Mouse (Mus musculus): ENCODE data around the gene Ppp1ca.

The Ppp1ca gene

DNA sequence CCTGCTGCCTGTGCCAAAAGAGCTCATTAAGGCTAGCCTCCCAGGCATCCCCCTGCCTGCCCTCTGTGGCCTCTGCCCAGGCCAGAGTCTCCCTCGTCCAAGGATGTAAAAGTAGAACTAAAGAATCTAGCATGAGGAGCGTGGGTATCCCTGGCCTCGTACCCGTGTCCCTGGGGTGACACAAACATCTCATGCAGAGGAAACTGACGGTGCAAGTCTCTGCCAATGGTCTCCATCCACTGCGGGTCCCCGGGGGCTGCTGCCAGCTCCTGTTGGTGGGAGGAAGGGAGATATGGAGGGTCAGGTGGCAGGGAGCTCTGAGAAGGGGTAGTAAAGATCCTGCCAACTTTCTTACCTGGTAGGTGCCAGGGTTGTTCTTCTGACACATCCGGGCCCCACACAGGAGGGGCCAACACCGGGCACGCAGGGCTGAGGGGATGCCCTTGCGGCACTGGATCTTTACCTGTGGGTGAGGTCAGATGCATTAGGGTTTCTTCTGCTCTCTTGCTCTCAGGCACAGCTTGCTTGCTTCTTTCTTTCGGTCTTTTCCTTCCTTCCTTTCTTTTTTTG, 2.7 kb upstream of the Ppp1ca start:
- DNase-seq = no peak

DNA sequence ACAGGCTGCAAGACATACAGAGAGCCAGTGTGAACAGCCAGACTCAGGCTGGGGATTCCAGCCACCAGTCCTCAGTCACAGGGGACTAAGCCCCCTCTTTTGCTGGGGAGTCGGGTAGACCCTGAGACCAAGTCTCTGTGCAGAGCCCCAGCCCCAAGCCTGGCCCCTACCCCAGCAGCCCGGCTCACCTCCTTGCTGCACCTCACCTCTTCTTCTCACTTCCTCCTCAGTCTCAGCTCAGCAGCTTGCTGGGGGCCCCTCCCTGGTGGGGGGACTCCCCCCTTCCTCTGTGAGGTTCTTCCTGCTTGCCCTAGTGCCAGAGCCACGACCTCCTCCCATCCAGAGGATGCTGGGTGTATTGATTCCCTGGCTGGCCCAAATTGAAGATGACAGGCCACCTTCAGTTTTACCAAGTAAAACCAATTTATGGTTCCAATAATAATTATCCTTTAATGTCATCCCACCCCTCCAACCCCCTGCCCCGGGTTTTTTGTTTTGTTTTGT, 982 bp upstream of the Ppp1ca start, which contains the start of gene Tbc1d10c:
Tbc1d10c (minus strand) TSS at position 454 of the 504 bp plus-strand sequence.
- DNase-seq = no peak

DNA sequence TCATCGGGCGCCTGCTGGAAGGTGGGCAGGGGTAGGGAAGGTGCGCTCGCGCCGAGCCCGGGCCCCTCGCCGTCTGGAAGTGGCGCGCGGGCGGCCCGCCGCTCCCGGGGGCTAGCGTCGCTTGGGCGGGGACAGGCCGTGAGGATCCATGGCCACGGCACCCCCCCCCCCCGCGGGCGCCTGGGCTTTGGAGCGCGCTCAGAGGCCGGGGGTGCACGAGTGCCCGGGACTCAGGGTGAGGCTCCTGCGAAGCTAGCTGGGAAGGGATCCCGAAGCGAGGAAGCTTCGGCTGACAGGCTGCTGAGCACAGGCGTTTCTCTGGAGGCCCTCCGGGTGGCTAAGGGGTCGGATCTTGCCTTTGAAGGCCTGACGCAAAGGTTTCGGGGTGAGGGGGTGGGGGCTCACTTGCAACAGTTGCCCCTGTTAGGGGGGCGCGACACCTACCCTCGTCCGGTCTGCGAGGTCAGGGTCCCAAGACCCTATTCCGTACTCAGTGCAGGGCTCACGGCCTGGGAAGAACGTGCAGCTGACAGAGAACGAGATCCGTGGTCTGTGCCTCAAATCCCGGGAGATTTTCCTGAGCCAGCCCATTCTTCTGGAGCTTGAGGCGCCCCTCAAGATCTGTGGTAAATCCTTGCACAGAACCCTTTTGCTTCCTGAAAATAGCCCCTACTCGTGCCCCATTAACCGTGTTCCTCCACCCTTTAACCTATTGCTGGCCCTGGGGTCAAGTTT, 553 bp downstream of the Ppp1ca start:
- no peak for DNase-seq

DNA sequence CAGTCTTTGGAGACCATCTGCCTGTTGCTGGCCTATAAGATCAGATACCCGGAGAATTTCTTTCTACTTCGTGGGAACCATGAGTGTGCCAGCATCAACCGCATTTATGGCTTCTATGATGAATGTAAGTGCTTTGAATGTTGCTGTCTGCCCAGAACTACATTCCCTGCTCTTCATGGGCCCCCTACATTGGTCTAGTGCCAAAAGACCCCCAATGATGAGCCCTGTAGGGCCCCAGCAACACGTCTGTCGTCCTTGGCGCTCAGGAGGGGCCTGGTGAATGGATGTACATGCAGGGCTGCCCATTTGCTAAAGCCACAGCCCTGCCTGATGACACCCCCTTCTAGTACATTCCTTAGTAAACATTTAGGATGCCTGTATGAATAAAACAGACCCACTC, 1.3 kb downstream of the Ppp1ca start:
- DNase-seq = no peak

DNA sequence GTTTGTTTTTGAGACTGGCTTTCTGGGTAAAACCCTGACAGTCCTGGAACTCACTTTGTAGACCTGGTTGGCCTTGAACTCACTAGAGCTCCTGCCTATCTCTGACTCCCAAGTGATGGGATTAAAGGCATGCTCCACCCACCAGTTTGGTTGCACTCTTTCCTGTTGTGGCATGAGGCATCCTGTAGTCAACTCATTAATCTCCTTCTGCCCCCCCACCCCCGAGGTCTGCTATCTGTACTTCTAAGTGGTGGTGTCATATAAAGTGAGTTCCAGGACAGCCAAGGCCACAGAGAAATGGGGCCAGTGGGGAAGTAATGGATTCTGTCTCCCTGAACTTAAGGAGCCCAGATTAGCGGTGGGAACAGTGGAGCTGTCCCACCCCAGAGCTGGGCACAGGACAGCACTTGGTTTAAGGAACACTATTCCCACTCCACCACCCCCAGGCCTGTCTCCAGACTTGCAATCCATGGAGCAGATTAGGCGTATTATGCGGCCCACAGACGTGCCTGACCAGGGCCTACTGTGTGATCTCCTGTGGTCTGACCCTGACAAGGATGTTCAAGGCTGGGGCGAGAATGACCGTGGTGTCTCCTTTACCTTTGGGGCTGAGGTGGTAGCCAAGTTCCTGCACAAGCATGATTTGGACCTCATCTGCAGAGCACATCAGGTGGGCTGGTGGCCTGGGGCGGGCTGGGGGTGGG, 2.3 kb downstream of the Ppp1ca start:
- DNase-seq = no peak

DNA sequence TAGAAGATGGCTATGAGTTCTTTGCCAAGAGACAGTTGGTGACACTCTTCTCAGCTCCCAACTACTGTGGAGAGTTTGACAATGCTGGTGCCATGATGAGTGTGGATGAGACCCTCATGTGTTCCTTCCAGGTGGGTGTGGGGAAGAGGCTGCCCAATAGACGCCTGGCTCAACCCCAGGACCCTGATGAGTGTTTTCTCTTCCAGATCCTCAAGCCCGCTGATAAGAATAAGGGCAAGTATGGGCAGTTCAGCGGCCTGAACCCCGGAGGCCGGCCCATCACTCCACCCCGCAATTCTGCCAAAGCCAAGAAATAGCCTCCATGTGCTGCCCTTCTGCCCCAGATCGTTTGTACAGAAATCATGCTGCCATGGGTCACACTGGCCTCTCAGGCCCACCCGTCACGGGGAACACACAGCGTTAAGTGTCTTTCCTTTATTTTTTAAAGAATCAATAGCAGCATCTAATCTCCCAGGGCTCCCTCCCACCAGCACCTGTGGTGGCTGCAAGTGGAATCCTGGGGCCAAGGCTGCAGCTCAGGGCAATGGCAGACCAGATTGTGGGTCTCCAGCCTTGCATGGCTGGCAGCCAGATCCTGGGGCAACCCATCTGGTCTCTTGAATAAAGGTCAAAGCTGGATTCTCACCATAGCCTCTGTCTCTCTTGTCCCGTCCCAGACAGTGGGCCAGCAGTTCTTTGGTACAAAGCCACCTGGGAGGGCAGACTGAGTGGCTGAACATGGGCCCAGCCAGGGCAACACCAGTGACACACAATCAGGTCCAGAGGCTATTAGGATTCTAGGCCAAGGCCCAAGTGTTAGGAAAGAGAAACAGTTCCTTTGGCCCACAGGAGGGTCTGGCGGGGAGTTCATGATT, 3.1 kb downstream of the Ppp1ca start:
- peak; percentile 20 for DNase-seq

DNA sequence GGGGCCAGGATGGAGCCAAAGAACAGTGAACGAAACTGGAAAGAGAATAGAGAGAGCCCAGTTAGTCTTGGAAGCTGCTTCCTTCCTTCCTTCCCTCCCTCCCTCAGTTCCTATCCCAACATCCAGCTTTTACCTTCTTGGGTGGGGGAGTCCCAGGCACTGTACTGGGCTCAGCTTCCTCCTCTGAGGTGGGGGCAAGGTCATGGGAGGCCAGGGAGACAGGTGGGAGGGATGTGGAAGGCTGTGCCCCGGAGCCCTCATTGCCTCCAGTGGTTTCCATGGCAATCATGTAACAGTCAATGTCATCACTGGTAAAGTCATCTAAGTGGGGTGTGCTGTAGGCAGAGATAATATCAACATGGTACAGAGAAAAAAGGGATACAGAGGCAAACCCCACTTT, 4.2 kb downstream of the Ppp1ca start:
- no peak for DNase-seq

DNA sequence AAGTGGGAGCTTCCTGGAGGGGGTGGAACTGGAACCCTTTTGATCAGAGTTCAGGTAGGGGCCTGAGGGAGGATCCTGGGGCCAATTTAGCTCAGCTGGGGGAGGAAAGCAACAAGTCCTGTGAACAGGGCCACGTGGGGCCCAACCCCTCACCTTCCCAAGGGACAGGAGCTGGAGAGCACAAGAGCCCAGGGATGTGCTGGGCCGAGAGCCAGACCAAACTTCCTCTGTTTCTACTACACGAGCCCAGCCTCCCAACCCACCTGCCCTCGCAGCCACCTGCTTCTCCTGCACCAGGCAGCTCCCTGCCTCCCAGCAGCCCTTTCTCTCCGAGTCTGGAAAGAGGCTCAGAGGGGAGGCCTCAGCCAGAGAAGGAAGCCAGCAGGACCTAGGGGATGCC, 4.7 kb downstream of the Ppp1ca start:
- DNase-seq = no peak

DNA sequence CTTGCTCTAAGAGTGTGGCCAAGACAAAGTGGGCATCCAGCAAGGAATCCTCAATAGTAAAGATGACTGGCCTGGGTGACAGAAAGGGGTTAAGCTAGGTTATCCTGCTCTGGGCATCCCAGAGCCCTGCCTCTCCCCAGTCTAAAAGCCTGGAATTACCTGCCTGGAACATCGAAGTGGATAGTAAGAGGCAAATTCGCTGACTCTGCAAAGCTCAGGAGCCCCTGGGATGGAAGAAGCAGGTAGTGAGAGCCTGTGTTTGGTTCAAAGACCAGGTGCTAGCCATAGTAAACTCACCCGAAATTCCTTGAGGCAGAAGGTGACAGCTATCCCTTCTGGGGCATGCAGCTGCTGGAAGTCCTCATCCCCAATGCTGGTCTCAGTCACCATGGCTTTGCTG, 5.3 kb downstream of the Ppp1ca start:
- DNase-seq = no peak

DNA sequence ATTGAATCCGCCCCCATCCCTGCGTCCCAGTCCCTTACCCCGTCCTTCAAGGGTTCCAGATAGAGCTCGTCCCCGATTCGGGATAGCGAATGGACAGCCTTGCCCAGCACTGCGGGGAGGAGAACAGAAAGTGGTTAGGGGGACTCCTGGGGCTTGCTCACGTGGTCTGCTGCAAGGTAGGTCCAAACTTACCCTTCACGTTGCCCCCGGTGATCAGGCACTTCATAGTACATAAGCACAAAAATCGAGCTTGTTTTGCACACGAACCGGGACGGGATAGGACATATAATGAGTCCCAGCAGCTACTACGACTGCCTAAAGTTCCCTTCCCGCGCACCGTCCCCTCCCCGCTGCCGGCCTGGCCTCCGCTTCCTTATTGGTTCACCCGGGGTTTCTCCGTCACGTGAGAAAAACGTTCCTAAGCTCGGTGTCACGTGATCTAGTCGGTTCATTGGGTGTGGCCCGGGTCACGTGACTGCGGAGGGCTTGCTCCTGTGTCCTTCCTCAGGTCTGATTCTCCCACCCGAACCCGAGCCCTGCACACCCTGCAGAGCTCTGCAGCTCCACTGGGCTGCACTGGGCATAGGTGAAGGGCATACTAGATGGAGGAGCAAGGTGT, 9.5 kb downstream of the Ppp1ca start, which contains the start of gene Rad9a:
Rad9a (minus strand) TSS at position 372 of the 619 bp plus-strand sequence.
- peak; percentile 98 for DNase-seq

DNA sequence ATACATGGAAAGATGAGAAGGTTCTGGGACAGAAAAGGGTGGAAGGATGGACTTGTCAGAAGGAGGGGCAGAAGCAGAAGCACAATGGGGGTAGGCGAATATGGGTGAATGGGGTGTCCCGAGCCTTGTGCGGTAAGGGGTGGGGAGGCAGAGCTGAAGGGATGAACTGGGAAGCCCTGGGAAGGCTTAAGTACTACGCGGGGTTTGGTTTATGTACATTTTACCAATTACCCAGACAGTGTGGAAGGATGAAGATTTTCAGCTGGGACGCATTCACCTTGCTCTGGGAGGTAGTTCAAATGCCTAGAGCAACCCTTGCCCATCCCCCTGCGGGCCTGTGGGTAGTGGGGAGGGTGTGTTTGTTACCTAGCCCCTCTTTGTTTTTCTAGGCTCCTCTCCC, 10.3 kb downstream of the Ppp1ca start:
- no peak for DNase-seq

DNA sequence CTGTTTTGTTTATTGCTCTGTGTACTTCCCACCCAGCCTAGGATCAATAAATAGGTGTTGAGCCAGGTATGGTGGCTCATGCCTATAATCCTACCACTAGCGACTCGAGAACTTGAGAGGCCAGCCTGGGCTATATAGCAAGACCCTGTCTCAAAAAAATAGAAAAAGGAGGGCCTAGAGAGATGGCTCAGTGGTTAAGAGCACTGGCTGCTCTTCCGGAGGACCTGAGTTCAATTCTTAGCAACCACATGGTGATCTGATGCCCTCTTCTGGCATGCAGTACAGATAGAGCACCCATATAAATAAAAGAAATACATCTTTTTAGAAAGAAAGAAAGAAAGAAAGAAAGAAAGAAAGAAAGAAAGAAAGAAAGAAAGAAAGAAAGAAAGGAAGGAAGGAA, 11.3 kb downstream of the Ppp1ca start:
- no peak for DNase-seq

DNA sequence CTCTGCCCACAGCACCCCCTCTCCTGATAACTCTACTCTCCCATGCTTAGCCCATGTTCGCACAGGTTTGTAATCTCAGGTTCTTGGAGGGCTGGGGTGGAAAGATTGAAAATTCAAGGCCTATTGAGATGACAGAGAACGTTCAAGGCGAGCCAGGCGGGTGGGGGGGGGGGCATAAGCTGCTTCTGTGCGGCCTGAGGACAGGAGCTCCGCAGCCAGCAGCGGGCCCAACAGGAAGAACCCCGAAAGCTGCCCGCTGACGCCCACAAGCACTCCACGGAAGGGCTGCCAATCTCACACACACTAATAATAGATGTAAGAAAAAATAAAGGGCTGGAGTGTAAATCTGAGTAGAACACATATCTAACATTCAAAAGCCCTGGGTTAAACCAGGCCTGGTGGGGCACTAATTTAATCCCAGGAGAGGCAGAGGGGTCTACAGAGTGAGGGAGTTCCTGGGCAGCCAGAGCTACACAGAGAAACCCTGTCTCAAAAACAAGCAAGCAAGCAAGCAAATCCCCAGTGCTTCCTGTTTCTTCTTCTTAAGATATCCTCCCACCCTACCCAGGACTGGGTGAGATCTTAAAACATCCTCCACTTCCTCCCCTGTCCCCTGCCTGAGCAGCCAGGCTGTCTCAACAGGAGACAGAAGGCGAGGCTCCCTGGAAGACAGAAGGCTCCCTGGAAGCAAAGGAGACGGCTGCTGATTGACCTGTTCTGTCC, 11.9 kb downstream of the Ppp1ca start:
- DNase-seq = no peak

DNA sequence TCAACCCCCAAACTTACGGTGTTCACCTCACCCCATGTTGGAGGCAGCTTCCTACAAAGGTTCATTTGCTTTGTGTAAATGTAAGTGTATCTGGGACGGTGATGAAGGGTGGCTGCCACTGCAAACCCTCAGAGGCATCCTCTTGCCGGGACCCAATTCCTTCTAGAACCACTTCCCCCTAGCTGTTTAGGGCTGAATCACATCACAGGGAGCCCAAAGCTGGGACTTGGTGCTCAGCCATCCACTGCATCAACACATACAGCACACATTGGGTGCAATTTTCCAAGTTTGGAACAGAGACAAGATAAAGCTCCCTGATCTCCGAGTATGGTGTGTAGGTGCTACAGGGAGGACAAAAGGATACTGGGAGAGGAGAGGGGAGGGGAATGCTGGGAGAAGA, 13.0 kb downstream of the Ppp1ca start:
- DNase-seq = no peak

DNA sequence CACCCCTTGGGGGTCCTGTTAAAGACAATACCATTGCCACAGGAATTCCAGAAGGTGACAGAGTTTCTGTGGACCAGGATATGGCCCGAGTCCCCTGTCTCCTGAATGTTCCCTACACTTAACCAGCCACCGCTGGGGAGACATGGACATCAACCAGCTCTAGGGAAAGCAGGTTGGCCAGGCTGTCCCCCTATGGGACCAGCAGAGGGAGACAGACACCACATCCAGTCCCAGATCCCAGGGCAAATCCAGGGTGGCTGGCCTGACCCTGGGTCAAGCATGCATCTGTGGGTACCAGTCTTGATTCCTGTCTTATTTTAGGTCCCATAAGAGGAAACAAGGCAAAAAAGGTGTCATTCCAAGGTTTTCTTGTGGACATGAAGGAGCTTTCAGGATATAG, 15.1 kb downstream of the Ppp1ca start:
- DNase-seq = peak; percentile 83

DNA sequence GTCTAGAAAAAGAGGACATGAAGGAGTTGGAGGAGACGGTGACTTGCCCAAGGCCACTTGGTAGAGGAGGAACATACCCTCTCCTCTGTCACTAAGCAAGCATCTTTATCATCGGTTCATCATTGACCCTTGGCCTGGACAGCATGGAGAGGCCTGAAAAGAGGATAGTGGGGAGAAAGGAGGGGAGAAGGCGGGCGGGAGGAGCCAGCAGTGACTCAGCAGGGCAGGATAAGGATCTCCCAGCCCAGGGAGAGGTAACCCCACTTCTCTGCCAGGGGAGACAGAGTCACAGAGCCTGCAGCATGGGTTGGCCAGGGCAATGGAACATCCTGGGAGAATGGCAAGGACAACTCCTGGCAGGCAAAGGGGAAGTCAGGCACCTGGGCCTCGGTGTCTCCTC, 16.7 kb downstream of the Ppp1ca start:
- DNase-seq = no peak

DNA sequence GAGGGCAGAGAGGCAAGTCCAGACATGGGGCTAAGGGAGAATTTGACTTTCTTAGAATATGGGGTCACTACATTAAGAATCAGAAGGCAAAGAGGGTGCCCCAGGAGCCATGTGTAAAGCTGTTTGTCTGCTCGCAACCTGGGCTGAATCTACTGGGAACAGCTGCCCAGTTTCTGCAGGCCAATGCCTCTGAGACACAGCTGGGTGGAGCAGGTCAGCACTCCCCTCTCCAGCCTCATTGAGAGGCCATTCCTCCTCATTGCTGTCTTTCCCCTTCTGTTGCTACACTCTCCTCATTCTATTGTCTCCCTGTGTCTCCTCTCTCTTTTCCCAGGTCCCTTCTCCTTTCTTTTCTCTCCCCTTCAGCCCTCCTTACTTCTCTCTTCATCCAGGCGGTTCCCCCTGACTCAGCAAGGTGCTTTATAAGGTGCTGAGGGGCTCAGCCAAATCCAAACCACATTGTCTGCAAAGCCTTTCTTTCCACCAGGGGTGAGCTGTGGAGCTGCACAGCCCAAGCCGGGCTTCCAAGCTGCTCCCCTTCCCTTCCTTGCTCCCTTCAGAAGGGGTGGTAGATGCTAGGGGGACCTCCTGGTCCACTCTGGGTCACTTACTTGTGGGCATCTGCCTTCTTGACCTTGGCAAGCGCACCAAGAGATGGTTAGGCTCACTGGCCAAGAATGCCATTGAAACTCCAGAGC, 20.2 kb downstream of the Ppp1ca start:
- DNase-seq = no peak

DNA sequence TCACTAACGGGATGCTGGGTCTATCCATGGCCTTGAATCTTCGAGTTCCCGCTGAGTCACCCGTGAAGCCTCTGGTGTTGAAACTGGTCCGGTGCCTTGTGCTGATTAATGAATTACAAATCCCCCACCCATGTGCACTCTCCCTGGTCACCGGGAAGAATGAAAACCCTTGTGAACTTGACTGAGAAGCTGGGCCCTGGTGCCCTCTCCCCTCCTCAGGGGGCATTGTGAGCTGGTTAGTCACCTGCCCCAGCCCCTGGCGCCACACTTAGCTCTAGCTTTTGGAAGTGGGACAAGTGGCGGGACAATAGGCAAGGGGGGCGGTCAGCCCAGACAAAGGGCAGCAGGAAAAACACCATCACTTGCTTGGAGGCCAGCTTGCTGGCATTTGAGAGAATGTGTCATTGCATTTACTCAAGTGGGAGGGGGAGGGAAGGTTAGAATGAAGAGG, 21.7 kb downstream of the Ppp1ca start:
- DNase-seq = peak; percentile 54

DNA sequence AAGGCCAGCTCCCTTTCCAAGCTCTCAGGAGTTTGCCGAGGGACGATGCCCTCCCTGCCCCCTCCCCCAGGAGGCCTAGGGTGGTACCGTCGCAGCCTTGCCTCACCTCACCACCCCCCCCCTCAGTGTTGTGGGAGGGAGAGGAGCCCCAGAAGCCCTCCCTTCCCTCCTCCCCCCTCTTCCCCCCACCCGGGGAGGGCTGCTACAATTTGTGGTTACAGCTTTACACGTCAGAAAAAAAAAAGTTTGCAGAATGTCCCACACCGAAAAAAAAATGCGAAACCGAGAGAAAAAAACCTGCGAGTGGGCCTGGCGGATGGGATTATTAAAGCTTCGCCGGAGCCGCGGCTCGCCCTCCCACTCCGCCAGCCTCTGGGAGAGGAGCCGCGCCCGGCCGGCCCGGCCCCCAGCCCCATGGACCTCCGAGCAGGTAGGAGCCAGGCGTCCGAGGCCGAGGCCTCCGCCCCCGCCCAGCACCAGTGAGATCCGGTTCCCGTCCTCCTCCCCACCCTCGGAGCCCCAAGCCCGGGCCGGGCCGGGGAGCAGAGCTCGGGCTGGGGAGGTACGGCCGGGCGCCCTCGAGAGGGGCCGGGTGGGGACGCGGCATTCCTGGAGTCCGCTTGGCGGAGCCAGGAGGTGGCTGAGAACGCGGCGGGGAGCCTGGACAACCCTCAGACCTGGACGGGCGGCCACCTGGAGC, 22.4 kb downstream of the Ppp1ca start, which contains the start of the genes Clcf1 and AC109138.7:
Clcf1 (plus strand) TSS at position 168 of the 700 bp plus-strand sequence.
AC109138.7 (plus strand) TSS at position 287 of the 700 bp plus-strand sequence.
- DNase-seq = peak; percentile 55
